Mouse (Mus musculus): ENCODE measurements around the gene Dusp23.

GRCm38 (mm10) chr1:172602326-172602725 lies 30.4 kb downstream of the Dusp23 start, which contains the start of gene Fcrl6:
- TF ChIP-seq POLR2A (IDR thresholded peaks at IDR 0.05; ENCODE audit: control insufficient read depth, extremely low read depth, insufficient read depth, low read length, poor library complexity): no peak
- no peak for TF ChIP-seq CTCF (IDR thresholded peaks at IDR 0.05; ENCODE audit: borderline replicate concordance, control insufficient read depth, extremely low read depth, insufficient read depth, low read length, poor library complexity)

Data from thymus, adult 2 months (tissue).